Mouse (Mus musculus) WW6 (cell line): ENCODE data around the gene Gm17364.
A peak's percentile ranks its signal among the peaks of the same experiment; 100 is the strongest.
"Not testable (repeated sequence)": the region's sequence is repeated elsewhere in the genome, so short reads cannot be mapped to it uniquely, and the experiment has no call there.

Experiments
- DNase-seq: peaks from one replicate; pipeline ENCODE4 v3.0.0-alpha.2; 2013; ENCODE audit warnings: low read depth, low spot score

Gm17364 gene

GRCm38 (mm10) chr13:41273927-41274650, at the start of gene Gm17364:
Gene Gm17364, minus strand, starts transcription at chr13:41273977.
- no peak for DNase-seq

GRCm38 (mm10) chr13:41321433-41321832, 47.7 kb upstream of the Gm17364 start:
- no peak for DNase-seq

- DNase-seq: no peak
Observed at GRCm38 (mm10) chr13:41320749-41321148, 47.0 kb upstream of the Gm17364 start.

- peak; percentile 49 for DNase-seq
Observed at GRCm38 (mm10) chr13:41302716-41303115, 28.9 kb upstream of the Gm17364 start.

DNA sequence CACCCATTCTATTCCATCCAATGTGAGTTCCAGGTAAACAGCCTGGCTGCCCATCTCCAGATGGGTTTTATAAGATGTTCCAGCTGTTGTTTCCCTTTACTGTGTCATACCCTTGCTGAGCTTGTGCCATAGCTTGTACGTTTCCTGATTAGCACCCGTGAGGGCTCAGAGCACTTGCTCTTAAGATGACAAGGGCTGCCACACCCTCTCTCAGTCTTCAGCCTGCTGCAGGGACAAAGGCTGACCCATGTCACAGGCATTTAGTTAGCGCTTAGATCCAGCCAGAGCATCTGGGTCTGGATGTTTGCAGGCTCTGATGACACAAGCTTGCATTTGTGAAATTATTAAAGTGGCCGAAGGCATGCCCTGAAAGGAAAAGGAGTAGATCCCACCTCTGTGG, 26.3 kb upstream of the Gm17364 start:
- DNase-seq: no peak

GRCm38 (mm10) chr13:41298996-41299395, 25.2 kb upstream of the Gm17364 start:
- no peak for DNase-seq

DNA sequence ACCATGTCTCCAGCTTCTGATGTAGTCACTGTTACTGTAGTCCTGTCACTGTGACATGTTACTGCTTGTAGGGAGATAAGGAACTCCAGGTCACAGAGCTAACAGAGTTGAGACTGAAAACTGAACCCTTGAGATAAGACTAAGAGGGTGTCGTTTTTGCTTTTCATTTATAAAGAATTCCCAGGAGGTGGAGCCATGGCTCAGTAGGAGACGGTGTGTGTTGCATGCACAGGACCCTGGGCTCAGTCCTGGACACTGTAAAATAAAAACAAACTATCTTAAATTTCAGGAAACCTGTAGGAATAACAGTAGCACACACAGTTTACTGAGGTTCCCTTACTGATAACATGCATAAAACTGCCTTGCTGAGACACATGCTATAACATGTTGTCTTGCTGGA, 24.8 kb upstream of the Gm17364 start:
- DNase-seq: no peak

DNA sequence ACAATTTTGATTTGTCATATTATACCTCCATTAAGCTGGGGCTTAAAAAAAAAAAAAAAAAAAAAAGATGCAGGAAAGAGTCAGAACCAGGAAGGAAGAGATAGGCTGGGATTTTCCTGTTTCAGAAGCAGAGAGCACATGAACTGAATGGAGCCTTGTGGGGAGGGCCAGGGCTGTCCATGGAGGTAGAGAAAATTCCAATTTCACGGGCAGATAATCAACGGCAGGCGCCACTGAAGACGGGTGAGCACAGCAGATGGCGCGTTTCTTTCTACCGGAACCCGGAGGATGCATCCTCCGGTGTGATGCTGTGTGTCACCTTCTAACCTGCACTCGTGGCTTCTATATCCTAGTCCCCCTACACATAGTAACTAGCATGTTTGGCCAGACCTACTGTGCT, 22.6 kb upstream of the Gm17364 start:
- no peak for DNase-seq

GRCm38 (mm10) chr13:41295886-41296285, 22.1 kb upstream of the Gm17364 start:
- DNase-seq: no peak

DNA sequence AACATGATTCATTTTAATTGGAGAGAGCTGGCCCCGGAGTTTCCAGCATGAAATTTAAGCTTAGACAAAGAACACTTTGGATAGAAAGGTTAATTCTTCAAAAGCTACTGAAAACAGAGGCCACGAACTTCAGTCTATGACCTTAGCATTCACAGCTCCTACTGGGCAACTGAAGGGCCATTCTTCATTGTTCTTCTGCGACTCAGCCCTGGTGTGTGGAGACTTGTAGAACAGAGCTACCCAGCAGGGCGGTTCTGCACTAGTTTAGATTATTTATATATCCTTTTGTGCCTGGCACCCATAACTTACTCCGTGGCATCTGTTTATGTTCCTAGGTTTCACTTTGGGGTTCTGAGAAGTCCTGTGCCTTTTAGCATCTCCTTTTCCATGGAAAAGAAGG, 19.8 kb upstream of the Gm17364 start:
- DNase-seq: no peak

DNA sequence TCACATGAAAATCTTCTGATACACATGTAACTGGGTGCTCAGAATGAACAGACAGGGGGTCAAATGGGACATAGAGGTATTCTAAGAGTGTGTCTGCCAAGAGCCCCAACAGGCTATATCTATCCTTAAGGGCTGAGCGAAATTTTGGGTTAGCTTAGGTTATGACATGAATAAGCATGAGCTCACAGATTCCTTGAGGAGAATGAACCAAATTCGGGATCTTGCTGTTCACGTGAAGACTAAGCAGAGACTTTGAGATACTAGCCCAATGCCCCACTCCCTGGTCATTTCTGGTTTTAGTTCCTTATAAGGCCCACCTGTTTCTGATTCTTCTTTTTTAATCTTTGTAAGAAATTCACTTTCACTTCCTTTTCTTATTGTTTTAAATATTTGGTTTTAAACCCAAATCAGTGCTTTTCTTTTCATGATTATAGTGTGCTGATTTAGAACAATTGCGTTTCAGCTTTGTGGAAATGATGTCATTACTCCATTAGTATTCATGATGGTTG, 17.7 kb upstream of the Gm17364 start:
- no peak for DNase-seq

GRCm38 (mm10) chr13:41286285-41286684, 12.5 kb upstream of the Gm17364 start:
- DNase-seq: no peak

DNA sequence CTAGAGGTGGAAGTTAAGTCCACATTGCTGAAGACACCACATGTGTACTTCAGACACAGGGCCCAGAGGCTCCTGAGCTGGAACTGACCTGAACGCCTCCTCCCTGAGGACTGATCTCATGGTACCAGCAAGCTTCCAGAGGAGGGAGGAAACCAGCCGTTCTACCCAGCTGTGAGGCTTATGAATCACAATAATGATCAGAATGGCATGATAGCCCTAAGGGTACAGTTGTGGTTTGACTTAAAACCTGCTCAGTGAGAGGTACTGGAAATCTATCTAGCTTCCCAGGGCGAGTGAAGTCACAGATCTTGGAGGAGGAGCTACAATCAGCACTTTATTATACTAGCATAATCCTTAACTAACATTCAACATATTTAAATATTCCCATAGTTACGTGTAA, 11.7 kb upstream of the Gm17364 start:
- DNase-seq: no peak

- peak; percentile 29 for DNase-seq
Observed at GRCm38 (mm10) chr13:41283256-41283655, 9.5 kb upstream of the Gm17364 start.

GRCm38 (mm10) chr13:41280696-41281095, 6.9 kb upstream of the Gm17364 start:
- DNase-seq: no peak

DNA sequence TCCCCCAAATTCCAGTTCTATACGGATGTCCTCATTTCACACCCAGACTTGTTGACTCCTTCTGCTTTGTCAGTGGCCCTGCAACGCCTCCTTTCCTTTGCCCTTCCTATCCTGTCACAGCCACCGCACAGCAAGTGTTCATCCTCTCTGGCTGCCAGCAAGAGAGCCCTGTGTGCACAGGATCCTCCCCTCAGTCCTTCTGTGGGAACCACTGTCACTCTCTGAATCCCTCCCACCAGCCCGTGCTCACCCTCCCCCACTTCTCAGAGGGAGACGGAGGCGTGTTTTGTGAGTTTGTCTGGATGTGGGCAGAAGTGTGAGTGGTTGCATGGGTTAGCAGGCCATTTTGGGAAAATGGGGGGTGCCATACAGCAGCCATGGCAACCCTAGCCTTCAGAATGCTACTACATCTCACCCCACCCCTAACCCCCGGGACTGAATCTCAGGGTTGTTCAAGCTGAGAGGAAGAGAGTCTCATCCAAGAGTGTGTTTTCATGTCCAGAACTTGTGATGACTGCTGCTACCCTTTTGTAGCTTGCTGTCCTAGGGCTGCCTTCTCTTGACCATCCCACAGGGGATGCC, 5.9 kb downstream of the Gm17364 start:
- no peak for DNase-seq

DNA sequence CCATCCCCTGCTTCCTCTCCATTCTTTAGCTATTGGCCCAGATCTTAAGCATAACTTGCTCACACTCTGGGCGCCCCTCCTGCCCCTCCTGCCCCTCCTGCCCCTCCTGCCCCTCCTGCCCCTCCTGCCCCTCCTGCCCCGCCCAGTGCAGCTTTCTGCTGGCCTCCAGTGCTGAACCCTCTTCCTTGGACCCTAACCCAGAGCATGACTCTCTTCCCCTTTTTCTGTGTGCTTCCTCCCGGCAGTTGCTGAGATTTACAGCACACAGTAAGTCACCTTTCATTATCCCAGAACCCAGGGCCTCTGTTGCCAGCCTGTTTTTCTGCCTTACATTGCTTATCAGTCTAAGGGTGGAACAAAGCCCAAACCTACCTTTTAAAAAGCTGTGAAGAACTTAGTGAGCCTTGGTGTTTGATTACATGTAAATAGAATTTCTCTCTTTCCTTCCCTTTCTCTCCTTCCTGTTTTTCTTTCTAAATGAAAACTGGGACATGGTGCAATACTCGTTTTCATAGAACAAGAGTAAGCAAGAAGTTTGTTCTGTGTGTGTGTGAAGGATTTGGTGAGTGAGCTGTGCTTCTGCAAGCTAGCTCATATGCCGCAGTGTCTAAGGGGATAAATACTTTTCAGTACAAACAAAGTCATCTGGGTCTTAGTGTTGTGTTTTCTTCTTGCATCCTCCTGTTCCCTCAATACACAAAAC, 10.3 kb downstream of the Gm17364 start:
- DNase-seq: no peak

DNA sequence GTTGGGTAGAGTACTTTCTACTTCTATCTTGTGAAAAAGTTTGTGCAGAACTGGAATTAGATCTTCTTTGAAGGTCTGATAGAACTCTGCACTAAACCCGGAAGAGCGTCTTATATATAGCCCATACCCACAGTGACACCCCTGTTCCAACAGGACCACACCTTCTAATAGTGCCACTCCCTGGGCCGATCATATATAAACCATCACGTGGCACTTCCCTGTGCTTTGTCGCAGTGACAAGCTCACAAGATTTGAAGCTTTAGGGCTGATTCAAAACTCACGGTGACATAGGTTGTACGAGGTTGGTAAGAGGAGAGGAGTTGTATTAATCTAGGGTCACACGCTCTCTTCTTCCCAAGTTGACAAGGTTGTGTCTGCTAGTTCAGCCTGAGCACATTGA, 12.2 kb downstream of the Gm17364 start:
- DNase-seq: not testable (repeated sequence)

DNA sequence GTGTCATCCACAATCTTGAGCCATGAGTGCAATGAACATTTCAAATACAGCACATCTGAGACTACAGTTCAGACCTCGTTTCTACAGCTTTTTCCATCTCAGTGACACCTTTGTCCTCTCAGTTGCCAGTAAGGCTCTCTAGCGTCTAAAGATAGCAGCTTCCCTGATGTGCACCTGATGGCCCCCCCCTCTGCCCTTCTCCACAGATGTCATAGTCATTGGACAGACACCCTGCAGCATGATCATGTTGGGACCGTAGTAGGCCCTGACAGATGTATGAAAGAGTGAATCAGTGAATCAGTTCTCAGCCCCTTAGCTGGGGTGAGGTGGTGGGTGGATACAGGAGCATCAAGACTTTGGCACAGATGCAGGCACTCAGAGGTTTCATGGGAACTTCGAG, 15.9 kb downstream of the Gm17364 start:
- no peak for DNase-seq

GRCm38 (mm10) chr13:41256962-41257361, 16.8 kb downstream of the Gm17364 start:
- no peak for DNase-seq

DNA sequence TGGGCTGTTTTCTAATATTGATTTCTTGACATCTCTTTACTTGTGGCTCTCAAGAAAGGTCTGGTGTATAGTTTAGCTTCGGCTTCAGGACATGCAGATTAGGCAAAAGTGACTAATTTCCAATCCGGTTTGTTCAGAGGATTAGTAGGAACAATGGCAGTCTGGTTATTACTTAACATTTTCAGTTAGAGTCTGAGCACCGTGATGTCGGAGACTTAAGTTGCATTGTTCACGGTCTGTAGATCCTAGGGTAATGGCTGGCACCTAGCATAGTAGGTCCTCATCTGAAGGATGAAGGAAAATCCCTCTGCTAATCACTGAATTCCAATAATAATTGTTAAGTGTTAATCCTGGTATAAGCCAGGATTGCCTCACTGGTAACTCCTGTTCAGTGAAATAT, 17.7 kb downstream of the Gm17364 start:
- no peak for DNase-seq

GRCm38 (mm10) chr13:41252736-41253135, 21.0 kb downstream of the Gm17364 start:
- no peak for DNase-seq

GRCm38 (mm10) chr13:41252141-41252540, 21.6 kb downstream of the Gm17364 start:
- no peak for DNase-seq
